Mouse (Mus musculus) heart, adult 11 months (tissue): ENCODE results near the gene Prps1.
"Not testable (repeated sequence)": the region's sequence is repeated elsewhere in the genome, so short reads cannot be mapped to it uniquely, and the experiment has no call there.

Experiments used
- DNase-seq: peaks from one replicate; pipeline ENCODE4 v3.0.0; 2022

Gene Prps1

DNA sequence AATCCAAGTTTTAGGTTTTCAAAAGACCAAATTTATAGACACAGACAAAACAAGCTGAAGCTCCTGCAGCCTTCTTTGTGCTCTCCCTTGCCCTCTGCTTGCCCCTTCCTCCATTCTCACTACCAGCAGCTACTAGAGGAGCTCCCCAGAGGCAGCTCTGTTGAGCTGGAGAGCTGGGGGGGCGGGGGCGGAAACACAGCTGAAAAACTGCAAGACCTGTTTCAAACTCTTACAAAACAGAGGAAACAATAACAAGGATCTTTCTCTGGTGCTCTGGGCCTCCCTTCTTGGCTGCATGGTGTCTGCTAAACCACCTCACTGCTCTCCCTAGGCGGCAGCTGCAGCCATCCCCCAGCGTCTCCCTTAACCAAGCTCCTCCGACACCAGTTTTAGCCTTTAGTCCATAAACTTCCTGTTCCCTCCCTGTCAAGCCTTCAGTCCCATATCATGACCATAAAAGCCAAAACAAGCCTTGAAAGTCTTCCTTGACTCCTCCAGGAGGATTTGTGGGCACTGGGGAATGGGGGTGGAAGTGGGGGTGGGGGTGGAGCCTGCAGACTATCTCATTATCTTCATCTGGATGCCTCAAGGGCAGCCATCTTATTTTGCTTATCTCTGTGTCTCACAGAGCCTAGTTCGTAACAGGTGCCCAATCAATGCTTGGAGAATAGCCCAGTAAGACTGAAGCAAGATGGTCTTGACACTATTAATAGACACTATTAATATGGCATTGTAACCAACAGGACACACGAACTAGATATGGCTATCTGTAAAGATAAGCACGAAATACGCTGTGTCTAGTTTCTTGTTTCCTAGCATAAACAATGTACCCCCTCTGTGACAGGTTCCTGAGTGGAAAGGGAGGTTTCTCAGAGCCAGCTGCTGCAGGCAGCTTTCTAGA lies 45.2 kb downstream of the Prps1 start:
- DNase-seq: peak; percentile 93

- DNase-seq: peak; percentile 97
Observed at GRCm38 (mm10) chrX:140503905-140504304, 47.5 kb downstream of the Prps1 start.

GRCm38 (mm10) chrX:140505497-140506238 lies 49.3 kb downstream of the Prps1 start:
- peak; percentile 100 for DNase-seq

DNA sequence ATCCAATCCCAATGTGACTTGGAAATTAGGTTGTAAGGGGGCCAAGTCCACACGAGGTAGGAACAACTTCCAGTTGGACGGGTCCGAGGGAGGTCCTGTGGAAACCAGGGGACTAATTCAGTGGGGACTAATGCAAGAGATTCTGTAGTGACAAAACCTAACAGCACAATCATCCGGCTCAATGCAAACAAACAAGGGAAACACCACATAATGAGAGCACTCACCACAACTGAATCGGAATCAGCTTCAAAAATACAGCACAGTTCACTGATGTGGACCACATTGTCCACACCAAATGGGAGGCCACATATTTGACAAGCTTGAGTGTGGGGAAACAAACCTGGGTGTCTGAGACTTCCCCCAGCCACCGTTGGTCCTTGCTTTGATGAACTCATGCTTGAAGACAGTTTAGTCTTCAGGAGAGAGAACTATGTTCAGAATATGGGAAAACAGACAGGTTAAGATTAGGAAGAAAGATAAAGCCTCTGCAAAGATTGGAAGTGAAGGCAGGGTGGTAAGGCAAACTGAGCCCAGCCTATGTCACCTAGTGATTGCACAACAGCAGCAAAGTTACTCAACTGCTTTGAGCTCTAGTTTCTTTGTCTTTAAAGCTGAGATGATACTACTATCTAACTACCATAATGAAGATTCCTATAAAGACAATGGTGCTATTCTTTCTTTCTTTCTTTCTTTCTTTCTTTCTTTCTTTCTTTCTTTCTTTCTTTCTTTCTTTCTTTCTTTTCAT lies 50.2 kb downstream of the Prps1 start:
- DNase-seq: no peak

- no peak for DNase-seq
Observed at GRCm38 (mm10) chrX:140507377-140507776, 51.0 kb downstream of the Prps1 start.

DNA sequence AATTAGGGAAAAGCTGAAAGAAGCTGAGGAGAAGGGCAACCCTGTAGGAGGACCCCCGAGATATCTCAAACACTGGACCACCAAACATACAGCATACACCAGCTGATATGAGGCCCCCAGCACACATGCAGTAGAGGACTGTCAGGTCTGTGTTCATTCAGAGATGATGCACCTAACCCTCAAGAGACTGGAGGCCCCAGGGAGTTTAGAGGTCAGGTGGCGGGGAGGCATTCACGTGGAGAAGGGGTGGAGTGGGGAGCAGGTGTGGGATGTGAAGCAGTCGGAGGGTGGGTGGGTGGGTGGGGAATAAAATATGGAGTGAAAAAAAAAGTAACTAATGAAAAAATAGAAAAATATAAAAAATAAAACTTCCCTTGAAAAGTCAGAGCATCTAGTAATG lies 52.4 kb downstream of the Prps1 start:
- not testable (repeated sequence) for DNase-seq

- DNase-seq: no peak
Observed at GRCm38 (mm10) chrX:140509817-140510216, 53.4 kb downstream of the Prps1 start.

GRCm38 (mm10) chrX:140510696-140511429 lies 54.5 kb downstream of the Prps1 start:
- DNase-seq: peak; percentile 99

GRCm38 (mm10) chrX:140511687-140512651 lies 55.6 kb downstream of the Prps1 start:
- no peak for DNase-seq

DNA sequence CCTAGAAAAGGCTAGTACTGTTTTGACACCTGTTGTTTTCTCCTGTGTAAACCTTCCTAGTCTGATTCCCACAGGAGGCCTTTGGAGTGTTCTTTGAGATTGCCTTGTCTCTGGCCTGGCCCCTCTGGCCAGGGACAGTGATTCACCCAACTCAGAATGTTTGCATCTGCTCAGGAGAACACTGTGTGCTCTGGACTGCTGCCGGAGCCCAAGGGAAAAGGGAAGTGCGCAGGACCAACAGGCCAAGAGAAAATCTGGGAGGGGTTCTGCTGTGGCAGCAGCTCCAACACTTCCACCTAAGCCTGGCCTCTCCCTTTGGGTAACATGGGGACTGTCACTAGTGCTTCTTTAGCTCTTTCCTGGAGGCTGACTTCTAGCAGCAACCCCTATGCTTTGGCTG lies 57.0 kb downstream of the Prps1 start:
- DNase-seq: peak; percentile 99

DNA sequence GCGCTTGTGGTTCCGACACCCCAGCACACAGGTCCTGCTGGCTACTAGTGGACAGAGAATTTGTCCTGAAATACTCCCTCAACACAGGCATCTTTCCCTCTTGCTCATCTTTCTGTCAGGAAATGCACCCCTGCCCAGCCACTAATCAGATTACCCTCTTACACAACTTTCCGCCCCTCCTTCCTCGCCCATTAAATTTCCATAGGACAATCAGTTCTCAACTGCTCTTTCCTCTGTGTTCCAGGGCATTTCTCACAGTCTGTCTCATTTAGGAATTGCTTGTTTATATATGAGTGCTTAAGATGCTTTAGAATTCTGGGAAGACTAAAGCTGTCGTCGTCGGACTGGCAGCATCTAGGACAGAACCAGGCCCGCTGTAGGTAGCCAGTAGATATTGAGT lies 61.9 kb downstream of the Prps1 start:
- no peak for DNase-seq

GRCm38 (mm10) chrX:140520146-140521102 lies 64.0 kb downstream of the Prps1 start:
- DNase-seq: peak; percentile 100

- DNase-seq: peak; percentile 93
Observed at GRCm38 (mm10) chrX:140522071-140522765, 65.8 kb downstream of the Prps1 start.

- no peak for DNase-seq
Observed at GRCm38 (mm10) chrX:140524231-140524630, 67.8 kb downstream of the Prps1 start.
